Mouse (Mus musculus) midbrain, postnatal 0 days (tissue): ENCODE measurements at regions not wholly inside any gene's neighbourhood (a gene's known extent, or its start where the extent isn't known, plus 50 kb on each side); places are given as distances from the start of the nearest gene placed in this dataset.
"Not testable (repeated sequence)": the region's sequence is repeated elsewhere in the genome, so short reads cannot be mapped to it uniquely, and the experiment has no call there.

Source experiments
- ATAC-seq: fragments of 200-750 bp; cut with Nextera tagmentation; 2 replicates; pipeline ENCODE4 v1.8.0; 2017; ENCODE audit warnings: moderate number of reproducible peaks, mild to moderate bottlenecking, moderate TSS enrichment, moderate library complexity; ENCODE audit not compliant: low FRiP score
- DNase-seq: peaks from one replicate; pipeline ENCODE4 v3.0.0-alpha.2; 2015; ENCODE audit warnings: low spot score
- H3K27ac ChIP-seq: fragments of 300-500 bp; sonication (generic); 2 replicates; pipeline ENCODE4 v1.5.1; 2014; ENCODE audit warnings: low read depth, mild to moderate bottlenecking, low read length, mixed read lengths
- H3K27me3 ChIP-seq: fragments of 300-500 bp; sonication (generic); 2 replicates; pipeline ENCODE4 v1.6.1; 2014; ENCODE audit warnings: low read length, control low read depth, mixed read lengths; ENCODE audit not compliant: insufficient read depth
- H3K36me3 ChIP-seq: fragments of 300-500 bp; sonication (generic); 2 replicates; pipeline ENCODE4 v1.6.1; 2014; ENCODE audit warnings: low read length, control low read depth, mixed read lengths; ENCODE audit not compliant: insufficient read depth
- H3K4me1 ChIP-seq: fragments of 300-500 bp; sonication (generic); 2 replicates; pipeline ENCODE4 v1.6.1; 2014; ENCODE audit warnings: mild to moderate bottlenecking, control low read depth, antibody characterized with exemption, low read length, mixed read lengths; ENCODE audit not compliant: insufficient read depth
- H3K4me2 ChIP-seq: fragments of 300-500 bp; sonication (generic); 2 replicates; pipeline ENCODE4 v1.6.1; 2014; ENCODE audit warnings: low read depth, mild to moderate bottlenecking, low read length, mixed read lengths; ENCODE audit not compliant: poor library complexity, severe bottlenecking
- H3K4me3 ChIP-seq: fragments of 300-500 bp; sonication (generic); 2 replicates; pipeline ENCODE4 v1.5.1; 2014; ENCODE audit warnings: low read depth, mild to moderate bottlenecking, low read length, moderate library complexity
- H3K9ac ChIP-seq: fragments of 300-500 bp; sonication (generic); replicated peaks from 2 replicates; pipeline ENCODE4 v1.6.1; 2014; ENCODE audit warnings: mild to moderate bottlenecking, low read length, moderate library complexity, mixed read lengths; ENCODE audit not compliant: poor library complexity, severe bottlenecking
- H3K9me3 ChIP-seq: fragments of 300-500 bp; sonication (generic); 2 replicates; pipeline ENCODE4 v1.6.1; 2016; ENCODE audit warnings: low read length, control low read depth
- CTCF ChIP-seq: IDR thresholded peaks from 2 replicates; pipeline ENCODE4 v1.5.1; 2016; ENCODE audit warnings: antibody characterized with exemption, mild to moderate bottlenecking
- WGBS: fragments of 180-500 bp; shearing (Covaris S2); extraction: QIAGEN DNeasy Blood & Tissue Kit; methylation state at CpG from one replicate; pipeline ENCODE4 v1.1.7; 2014; 5-methylcytosine and 5-hydroxymethylcytosine counted together

DNA sequence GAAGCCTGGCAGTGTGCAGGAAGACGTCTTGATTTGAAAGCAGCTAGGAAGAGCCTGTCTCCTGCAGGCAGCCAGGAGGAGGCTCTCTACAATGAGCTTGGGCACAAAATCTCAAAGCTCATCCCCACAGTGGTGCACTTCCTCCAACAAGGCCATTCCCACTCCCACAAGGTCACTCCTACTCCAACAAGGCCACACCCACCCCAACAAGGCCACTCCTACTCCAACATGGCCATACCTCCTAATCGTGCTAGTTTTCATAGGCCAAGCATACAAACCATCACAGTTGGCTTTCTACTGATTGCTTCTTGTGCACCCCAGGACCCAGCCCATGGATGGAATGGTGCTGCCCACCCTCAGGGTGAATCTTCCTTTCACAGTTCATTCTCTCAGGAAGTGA, 223.7 kb downstream of the Matn1 start:
- H3K4me3 ChIP-seq = no peak overlapping the region
- H3K36me3 ChIP-seq = no peaks in the 10 kb centered on the region
- DNase-seq = no peak
- no peaks in the 10 kb centered on the region for H3K27me3 ChIP-seq
- no peak overlapping the region for H3K4me2 ChIP-seq
- ATAC-seq = no peak
- TF ChIP-seq CTCF = no peak
- H3K27ac ChIP-seq = no peak overlapping the region
- H3K9ac ChIP-seq = no peak overlapping the region
- WGBS = 80% methylated on average over 2 of the region's 2 CpGs
- 0 out of 2 replicates have a peak, but pooled peaks cover 3% of the 10 kb centered on the region for H3K4me1 ChIP-seq
- H3K9me3 ChIP-seq = no peaks in the 10 kb centered on the region

DNA sequence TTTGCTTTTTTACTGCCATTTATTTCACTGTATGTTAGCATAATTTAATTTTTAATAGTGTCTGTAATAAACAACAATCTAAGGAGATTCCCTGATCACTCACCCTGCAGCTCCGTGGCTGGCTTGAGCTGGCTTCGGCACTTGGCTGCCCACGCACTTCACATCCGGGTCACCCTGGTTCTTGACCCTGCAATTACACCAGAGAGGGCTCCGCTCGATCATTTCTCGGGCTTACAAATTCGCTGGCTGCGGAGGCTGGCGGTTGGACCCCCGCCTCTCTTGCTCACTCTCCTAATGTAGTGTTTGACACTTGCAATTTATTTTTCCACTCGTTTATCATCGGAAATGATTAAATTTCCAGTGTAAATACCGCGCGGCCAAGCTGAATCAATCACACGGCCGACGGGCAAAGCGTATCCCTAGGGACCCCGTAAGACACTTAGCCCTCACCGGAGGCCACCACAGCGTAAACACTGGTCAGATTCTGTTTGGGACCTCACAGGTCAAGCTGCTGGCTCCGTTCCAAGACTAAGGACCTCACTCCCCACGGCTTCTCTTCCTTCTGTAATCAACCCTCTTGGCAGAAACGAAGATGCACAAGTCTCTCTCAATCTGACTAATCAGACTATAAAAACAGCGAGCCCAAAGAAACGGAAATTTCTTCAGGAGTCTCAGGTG, 229.7 kb downstream of the Matn1 start:
- no peak for TF ChIP-seq CTCF
- no peak overlapping the region for H3K27ac ChIP-seq
- no peak overlapping the region for H3K9ac ChIP-seq
- no peaks in the 10 kb centered on the region; the same call in 1 of the 2 replicates for H3K4me1 ChIP-seq
- H3K27me3 ChIP-seq = no peaks in the 10 kb centered on the region
- H3K9me3 ChIP-seq = no peaks in the 10 kb centered on the region
- peak; percentile 30 for DNase-seq
- H3K4me2 ChIP-seq = no peak overlapping the region
- WGBS = 76% methylated on average over 28 of the region's 28 CpGs
- ATAC-seq = no peak
- no peaks in the 10 kb centered on the region for H3K36me3 ChIP-seq
- H3K4me3 ChIP-seq = no peak overlapping the region

- ATAC-seq (no peak), DNase-seq (no peak)
- Histone ChIP-seq H3K4me3 (no peak overlapping the region), H3K4me2 (no peak overlapping the region), H3K36me3 (no peaks in the 10 kb centered on the region), H3K9me3 (no peaks in the 10 kb centered on the region), H3K27me3 (no peaks in the 10 kb centered on the region), H3K9ac (no peak overlapping the region), H3K4me1 (no peaks in the 10 kb centered on the region; the same call in 1 of the 2 replicates), H3K27ac (no peak overlapping the region)
- no peak for TF ChIP-seq CTCF
- WGBS = 57% methylated on average over 3 of the region's 3 CpGs
These were observed 232.5 kb downstream of the Matn1 start for GRCm38 (mm10) chr4:131176701-131177100.

DNA sequence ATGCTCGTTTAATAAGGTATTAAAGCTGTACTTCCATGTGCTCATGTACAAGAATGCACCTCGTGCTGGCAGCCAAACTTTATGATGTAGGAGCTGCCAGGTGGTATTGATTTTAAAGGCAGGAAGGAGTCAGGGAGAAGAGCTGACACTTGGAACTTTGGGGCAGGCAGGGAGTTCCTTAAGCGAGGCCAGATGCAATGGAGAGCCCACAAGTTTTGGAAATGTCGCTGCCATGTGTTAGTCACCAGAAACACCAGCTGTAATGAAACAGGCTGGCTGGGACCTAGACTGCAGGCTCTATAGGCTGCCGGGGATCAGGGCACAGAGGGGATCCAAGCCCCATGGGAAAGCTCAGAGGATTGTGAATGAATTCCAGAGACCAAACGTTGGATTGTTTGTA, 233.7 kb downstream of the Matn1 start:
- H3K4me2 ChIP-seq = no peak overlapping the region
- H3K9me3 ChIP-seq = no peaks in the 10 kb centered on the region
- H3K36me3 ChIP-seq = no peaks in the 10 kb centered on the region
- H3K27me3 ChIP-seq = no peaks in the 10 kb centered on the region
- no peak overlapping the region for H3K9ac ChIP-seq
- no peak overlapping the region for H3K27ac ChIP-seq
- no peak for TF ChIP-seq CTCF
- H3K4me1 ChIP-seq = no peaks in the 10 kb centered on the region; the same call in 1 of the 2 replicates
- WGBS = 56% methylated on average over 6 of the region's 6 CpGs
- DNase-seq (no peak), ATAC-seq (no peak)
- no peak overlapping the region for H3K4me3 ChIP-seq

GRCm38 (mm10) chr4:131178642-131179041, 234.5 kb downstream of the Matn1 start:
- H3K27me3 ChIP-seq, H3K9me3 ChIP-seq, H3K27ac ChIP-seq, H3K36me3 ChIP-seq, H3K4me1 ChIP-seq, H3K9ac ChIP-seq, DNase-seq, H3K4me2 ChIP-seq, H3K4me3 ChIP-seq, ATAC-seq: not testable (repeated sequence)
- 82% methylated on average over 5 of the region's 5 CpGs for WGBS

- no peak overlapping the region for H3K4me3 ChIP-seq
- WGBS = 77% methylated on average over 3 of the region's 3 CpGs
- no peak for ATAC-seq
- no peak for DNase-seq
- H3K4me2 ChIP-seq = no peak overlapping the region
- H3K27ac ChIP-seq = no peak overlapping the region
- H3K9me3 ChIP-seq = no peaks in the 10 kb centered on the region
- no peaks in the 10 kb centered on the region for H3K4me1 ChIP-seq
- H3K9ac ChIP-seq = no peak overlapping the region
- H3K27me3 ChIP-seq = no peaks in the 10 kb centered on the region
- TF ChIP-seq CTCF = no peak
- no peaks in the 10 kb centered on the region for H3K36me3 ChIP-seq
These were observed 243.9 kb downstream of the Matn1 start for GRCm38 (mm10) chr4:131188066-131188465.
